Mouse (Mus musculus) liver, embryonic 12.5 days (tissue): ENCODE data around the gene Cldnd1. TPM values are rescaled to one million over a fixed set of nuclear protein-coding genes. Genes with fewer than 3 reads are reported as not detected.

Experiments
- ATAC-seq: fragments of 200-750 bp; cut with Nextera tagmentation; 2 replicates; pipeline ENCODE4 v1.8.0; 2017; ENCODE audit warnings: moderate number of reproducible peaks, mild to moderate bottlenecking, moderate library complexity
- H3K27ac ChIP-seq: fragments of 300-500 bp; sonication (generic); 2 replicates; pipeline ENCODE4 v1.5.1; 2016; ENCODE audit warnings: mild to moderate bottlenecking
- H3K27me3 ChIP-seq: fragments of 300-500 bp; sonication (generic); replicated peaks from 2 replicates; pipeline ENCODE4 v1.6.1; 2016; ENCODE audit warnings: mild to moderate bottlenecking, moderate library complexity
- H3K36me3 ChIP-seq: fragments of 300-500 bp; sonication (generic); 2 replicates; pipeline ENCODE4 v1.6.1; 2016; ENCODE audit warnings: mild to moderate bottlenecking, moderate library complexity
- H3K4me1 ChIP-seq: fragments of 300-500 bp; sonication (generic); 2 replicates; pipeline ENCODE4 v1.6.1; 2016
- H3K4me2 ChIP-seq: fragments of 300-500 bp; sonication (generic); 2 replicates; pipeline ENCODE4 v1.6.1; 2016; ENCODE audit warnings: mild to moderate bottlenecking, moderate library complexity
- H3K4me3 ChIP-seq: fragments of 300-500 bp; sonication (generic); 2 replicates; pipeline ENCODE4 v1.5.1; 2016; ENCODE audit warnings: mild to moderate bottlenecking, moderate library complexity
- H3K9ac ChIP-seq: fragments of 300-500 bp; sonication (generic); 2 replicates; pipeline ENCODE4 v1.6.1; 2016; ENCODE audit warnings: mild to moderate bottlenecking, moderate library complexity
- H3K9me3 ChIP-seq: fragments of 300-500 bp; sonication (generic); replicated peaks from 2 replicates; pipeline ENCODE4 v1.6.1; 2016; ENCODE audit warnings: mild to moderate bottlenecking, moderate library complexity
- WGBS: fragments of 180-500 bp; shearing (Covaris S2); methylation state at CpG from one replicate; pipeline ENCODE4 v1.1.7; 2016; ENCODE audit not compliant: insufficient replicate concordance; 5-methylcytosine and 5-hydroxymethylcytosine counted together
- polyA plus RNA-seq: library from polyadenylated mRNA; unstranded; fragments of >200 nt; fragmentation: Nextera tagmentation; extraction: Ambion mirVana; gene quantifications from 2 replicates; pipeline ENCODE4 v1.2.1, GENCODE M21; 2016

Gene Cldnd1
- polyA plus RNA-seq, 1 experiment from 2014 or later, result 41.8 TPM

GRCm38 (mm10) chr16:58712221-58712620 is 15.5 kb upstream of the Cldnd1 start:
- H3K4me1 ChIP-seq, result peaks cover 5% of the 10 kb centered on the region; the same call in 1 of the 2 replicates
- no peak overlapping the region for H3K9ac ChIP-seq
- no peak for ATAC-seq
- no peak overlapping the region for H3K27ac ChIP-seq
- no peaks in the 10 kb centered on the region for H3K9me3 ChIP-seq
- no peak overlapping the region for H3K4me2 ChIP-seq
- WGBS, result 65% methylated on average over 8 of the region's 8 CpGs
- H3K36me3 ChIP-seq, result no peaks in the 10 kb centered on the region
- no peak overlapping the region for H3K4me3 ChIP-seq
- no peaks in the 10 kb centered on the region for H3K27me3 ChIP-seq

- Histone ChIP-seq H3K9ac (no peak overlapping the region), H3K27ac (no peak overlapping the region), H3K27me3 (no peaks in the 10 kb centered on the region), H3K9me3 (no peaks in the 10 kb centered on the region), H3K4me3 (no peak overlapping the region), H3K4me1 (peaks cover 5% of the 10 kb centered on the region; the same call in 1 of the 2 replicates), H3K36me3 (no peaks in the 10 kb centered on the region), H3K4me2 (no peak overlapping the region)
- WGBS, result 75% methylated on average over 1 of the region's 1 CpGs
- no peak for ATAC-seq
Observed at GRCm38 (mm10) chr16:58713128-58713527, 14.6 kb upstream of the Cldnd1 start.

- Histone ChIP-seq H3K9me3 (no peaks in the 10 kb centered on the region), H3K4me1 (no peaks in the 10 kb centered on the region), H3K4me3 (no peak overlapping the region), H3K27ac (no peak overlapping the region), H3K27me3 (no peaks in the 10 kb centered on the region), H3K9ac (no peak overlapping the region), H3K36me3 (no peaks in the 10 kb centered on the region), H3K4me2 (no peak overlapping the region)
- ATAC-seq, result no peak
- WGBS, result 53% methylated on average over 4 of the region's 4 CpGs
Observed at GRCm38 (mm10) chr16:58715018-58715417, 12.7 kb upstream of the Cldnd1 start.

- no peak within 1 kb of the TSS for H3K9ac ChIP-seq
- H3K4me1 ChIP-seq, result no peaks in the 10 kb centered on the region
- H3K36me3 ChIP-seq, result no peaks in the 10 kb centered on the region
- H3K9me3 ChIP-seq, result no peaks in the 10 kb centered on the region
- no peak within 1 kb of the TSS for H3K27ac ChIP-seq
- H3K4me3 ChIP-seq, result no peak within 1 kb of the TSS
- 81% methylated on average over 7 of the region's 7 CpGs for WGBS
- ATAC-seq, result no peak
- no peak within 1 kb of the TSS for H3K4me2 ChIP-seq
- H3K27me3 ChIP-seq, result no peaks in the 10 kb centered on the region
Observed at GRCm38 (mm10) chr16:58718666-58719120, 9.0 kb upstream of the Cldnd1 start, which contains the start of gene Gpr15. TSS of gene Gpr15 (minus strand) at chr16:58719070.

- no peaks in the 10 kb centered on the region for H3K27me3 ChIP-seq
- 36% methylated on average over 2 of the region's 2 CpGs for WGBS
- no peak for ATAC-seq
- H3K9me3 ChIP-seq, result no peaks in the 10 kb centered on the region
- no peaks in the 10 kb centered on the region for H3K36me3 ChIP-seq
- H3K4me3 ChIP-seq, result no peak overlapping the region
- H3K4me1 ChIP-seq, result no peaks in the 10 kb centered on the region
- H3K27ac ChIP-seq, result no peak overlapping the region
- no peak overlapping the region for H3K4me2 ChIP-seq
- no peak overlapping the region for H3K9ac ChIP-seq
Observed at GRCm38 (mm10) chr16:58722292-58722691, 5.4 kb upstream of the Cldnd1 start.

- H3K27ac ChIP-seq, result no peak overlapping the region
- H3K9me3 ChIP-seq, result no peaks in the 10 kb centered on the region
- H3K4me2 ChIP-seq, result peak overlapping the region; percentile 88
- peak overlapping the region; percentile 84; the same call in 1 of the 2 replicates for H3K4me3 ChIP-seq
- WGBS, result 65% methylated on average over 11 of the region's 11 CpGs
- H3K36me3 ChIP-seq, result peaks cover 23% of the 10 kb centered on the region
- H3K4me1 ChIP-seq, result peaks cover 7% of the 10 kb centered on the region
- H3K9ac ChIP-seq, result no peak overlapping the region
- H3K27me3 ChIP-seq, result no peaks in the 10 kb centered on the region
- no peak for ATAC-seq
Observed at GRCm38 (mm10) chr16:58726680-58727476, 832 bp upstream of the Cldnd1 start.

GRCm38 (mm10) chr16:58728176-58728671 is 514 bp downstream of the Cldnd1 start:
- H3K27me3 ChIP-seq, result no peaks in the 10 kb centered on the region
- peak; percentile 92 for ATAC-seq
- H3K9ac ChIP-seq, result peak overlapping the region; percentile 82
- peak overlapping the region; percentile 88 for H3K4me2 ChIP-seq
- peak overlapping the region; percentile 84 for H3K4me3 ChIP-seq
- under 1% methylated on average over 31 of the region's 31 CpGs for WGBS
- peak overlapping the region; percentile 82 for H3K27ac ChIP-seq
- peaks cover 7% of the 10 kb centered on the region for H3K4me1 ChIP-seq
- H3K36me3 ChIP-seq, result peaks cover 36% of the 10 kb centered on the region
- H3K9me3 ChIP-seq, result no peaks in the 10 kb centered on the region

- Histone ChIP-seq H3K4me3 (no peak overlapping the region), H3K27ac (no peak overlapping the region), H3K9ac (no peak overlapping the region), H3K4me2 (no peak overlapping the region), H3K27me3 (no peaks in the 10 kb centered on the region), H3K4me1 (peaks cover 10% of the 10 kb centered on the region), H3K36me3 (peaks cover 12% of the 10 kb centered on the region), H3K9me3 (no peaks in the 10 kb centered on the region)
- ATAC-seq, result no peak
- 73% methylated on average over 4 of the region's 4 CpGs for whole genome bisulfite sequencing
Observed at GRCm38 (mm10) chr16:58738205-58738604, 10.5 kb downstream of the Cldnd1 start.

- Histone ChIP-seq H3K9ac (no peak overlapping the region), H3K4me1 (peaks cover 10% of the 10 kb centered on the region), H3K9me3 (no peaks in the 10 kb centered on the region), H3K4me3 (no peak overlapping the region), H3K27ac (no peak overlapping the region), H3K4me2 (no peak overlapping the region), H3K27me3 (no peaks in the 10 kb centered on the region), H3K36me3 (peaks cover 6% of the 10 kb centered on the region)
- peak; percentile 72; the same call in 1 of the 2 replicates for ATAC-seq
- 57% methylated on average over 1 of the region's 1 CpGs for WGBS
Observed at GRCm38 (mm10) chr16:58738800-58739199, 11.1 kb downstream of the Cldnd1 start.

- Histone ChIP-seq H3K4me2 (no peak overlapping the region), H3K9me3 (no peaks in the 10 kb centered on the region), H3K27me3 (no peaks in the 10 kb centered on the region), H3K4me1 (peaks cover 10% of the 10 kb centered on the region), H3K36me3 (no peaks in the 10 kb centered on the region), H3K9ac (no peak overlapping the region), H3K27ac (no peak overlapping the region), H3K4me3 (no peak overlapping the region)
- WGBS, result 76% methylated on average over 5 of the region's 5 CpGs
- no peak for ATAC-seq
Observed at GRCm38 (mm10) chr16:58740751-58741150, 13.0 kb downstream of the Cldnd1 start.

- ATAC-seq, result no peak
- H3K4me1 ChIP-seq, result peaks cover 9% of the 10 kb centered on the region; the same call in 1 of the 2 replicates
- H3K4me2 ChIP-seq, result no peak overlapping the region
- 57% methylated on average over 4 of the region's 4 CpGs for WGBS
- no peaks in the 10 kb centered on the region for H3K27me3 ChIP-seq
- no peaks in the 10 kb centered on the region for H3K36me3 ChIP-seq
- H3K27ac ChIP-seq, result no peak overlapping the region
- H3K9me3 ChIP-seq, result no peaks in the 10 kb centered on the region
- no peak overlapping the region for H3K9ac ChIP-seq
- H3K4me3 ChIP-seq, result no peak overlapping the region
Observed at GRCm38 (mm10) chr16:58746715-58747114, 19.0 kb downstream of the Cldnd1 start.

GRCm38 (mm10) chr16:58751314-58751713 is 23.6 kb downstream of the Cldnd1 start:
- H3K4me2 ChIP-seq, result no peak overlapping the region
- ATAC-seq, result no peak

More at GRCm38 (mm10) chr16:58751314-58751713, 23.6 kb downstream of the Cldnd1 start:
- Histone ChIP-seq H3K36me3 (no peaks in the 10 kb centered on the region), H3K9ac (no peak overlapping the region), H3K9me3 (no peaks in the 10 kb centered on the region), H3K27me3 (no peaks in the 10 kb centered on the region), H3K27ac (no peak overlapping the region), H3K4me1 (peaks cover 9% of the 10 kb centered on the region; the same call in 1 of the 2 replicates), H3K4me3 (no peak overlapping the region)
- WGBS, result 35% methylated on average over 1 of the region's 1 CpGs
